Mouse (Mus musculus): ENCODE data around the gene Sema5a. TPM values are rescaled to one million over a fixed set of nuclear protein-coding genes. Genes with fewer than 3 reads are reported as not detected.

Gene Sema5a
- polyA plus RNA-seq, 1 experiment from 2014 or later, result 13.5 TPM

Other genes with a start within 250 kb of the Sema5a start
- gene Tas2r119, start 67.5 kb upstream of the Sema5a start, polyA plus RNA-seq (2015; fragmentation: Nextera tagmentation; extraction: Ambion mirVana), result not detected in 2 replicates